Mouse (Mus musculus) forebrain, embryonic 14.5 days (tissue): Measurements from ENCODE around the gene Erf. TPM values are rescaled to one million over a fixed set of nuclear protein-coding genes. Genes with fewer than 3 reads are reported as not detected.

Experiments
- ATAC-seq: fragments of 200-750 bp; cut with Nextera tagmentation; 2 replicates; pipeline ENCODE4 v1.8.0; 2017; ENCODE audit warnings: mild to moderate bottlenecking, moderate library complexity
- DNase-seq: peaks from one replicate; pipeline ENCODE4 v3.0.0-alpha.2; 2015; ENCODE audit warnings: low spot score
- H3K27ac ChIP-seq: fragments of 300-500 bp; sonication (generic); 2 replicates; pipeline ENCODE4 v1.5.1; 2014; ENCODE audit warnings: low read depth, mild to moderate bottlenecking, control low read depth, low read length, moderate library complexity
- H3K27me3 ChIP-seq: fragments of 300-500 bp; sonication (generic); replicated peaks from 2 replicates; pipeline ENCODE4 v1.6.1; 2014; ENCODE audit warnings: low read length, control low read depth, mixed read lengths; ENCODE audit not compliant: control insufficient read depth, insufficient read depth
- H3K36me3 ChIP-seq: fragments of 300-500 bp; sonication (generic); 2 replicates; pipeline ENCODE4 v1.6.1; 2014; ENCODE audit warnings: low read length, control low read depth; ENCODE audit not compliant: control insufficient read depth, insufficient read depth
- H3K4me1 ChIP-seq: fragments of 300-500 bp; sonication (generic); 2 replicates; pipeline ENCODE4 v1.6.1; 2014; ENCODE audit warnings: antibody characterized with exemption, low read length, control low read depth; ENCODE audit not compliant: control insufficient read depth, insufficient read depth
- H3K4me2 ChIP-seq: fragments of 300-500 bp; sonication (generic); 2 replicates; pipeline ENCODE4 v1.6.1; 2014; ENCODE audit warnings: mild to moderate bottlenecking, control low read depth, low read length
- H3K4me3 ChIP-seq: fragments of 300-500 bp; sonication (generic); 2 replicates; pipeline ENCODE4 v1.5.1; 2014; ENCODE audit warnings: low read depth, low read length, control low read depth
- H3K9ac ChIP-seq: fragments of 300-500 bp; sonication (generic); 2 replicates; pipeline ENCODE4 v1.6.1; 2014; ENCODE audit warnings: mild to moderate bottlenecking, low read length, control low read depth, moderate library complexity
- H3K9me3 ChIP-seq: fragments of 300-500 bp; sonication (generic); replicated peaks from 2 replicates; pipeline ENCODE4 v1.6.1; 2016; ENCODE audit warnings: low read length, control low read depth, mixed read lengths; ENCODE audit not compliant: control insufficient read depth
- WGBS: fragments of 180-500 bp; shearing (Covaris S2); extraction: QIAGEN DNeasy Blood & Tissue Kit; methylation state at CpG from one replicate; pipeline ENCODE4 v1.1.7; 2014; 5-methylcytosine and 5-hydroxymethylcytosine counted together
- polyA plus RNA-seq: library from polyadenylated mRNA; unstranded; fragments of >200 nt; fragmentation: Nextera tagmentation; extraction: Ambion mirVana; gene quantifications from 2 replicates; pipeline ENCODE4 v1.2.1, GENCODE M21; 2014

Gene Erf
- polyA plus RNA-seq, 1 experiment from 2014 or later, result 8.2 TPM

GRCm38 (mm10) chr7:25237249-25238014 lies 13.1 kb downstream of the Erf start, which contains the start of gene Gsk3a:
Gsk3a (minus strand) TSS chr7:25237851.
- WGBS, result under 1% methylated on average over 62 of the region's 76 CpGs
- no peaks in the 10 kb centered on the region for H3K27me3 ChIP-seq
- DNase-seq (peak; percentile 99), ATAC-seq (peak; percentile 87)
- H3K36me3 ChIP-seq, result peaks cover 28% of the 10 kb centered on the region
- peaks cover 16% of the 10 kb centered on the region for H3K4me1 ChIP-seq
- H3K4me2 ChIP-seq, result peak within 1 kb of the TSS; percentile 83
- peak within 1 kb of the TSS; percentile 74 for H3K27ac ChIP-seq
- peak within 1 kb of the TSS; percentile 98 for H3K9ac ChIP-seq
- no peaks in the 10 kb centered on the region for H3K9me3 ChIP-seq
- peak within 1 kb of the TSS; percentile 96 for H3K4me3 ChIP-seq

GRCm38 (mm10) chr7:25235526-25235925 lies 15.0 kb downstream of the Erf start:
- ATAC-seq, result no peak
- Histone ChIP-seq H3K4me3 (no peak overlapping the region), H3K9ac (no peak overlapping the region), H3K9me3 (no peaks in the 10 kb centered on the region), H3K36me3 (peaks cover 47% of the 10 kb centered on the region), H3K27ac (no peak overlapping the region), H3K27me3 (no peaks in the 10 kb centered on the region), H3K4me2 (no peak overlapping the region), H3K4me1 (peaks cover 16% of the 10 kb centered on the region)
- WGBS, result 92% methylated on average over 5 of the region's 5 CpGs
- DNase-seq, result no peak

GRCm38 (mm10) chr7:25233061-25233460 lies 17.5 kb downstream of the Erf start:
- Histone ChIP-seq H3K27me3 (no peaks in the 10 kb centered on the region), H3K4me3 (no peak overlapping the region), H3K9ac (no peak overlapping the region), H3K36me3 (peaks cover 71% of the 10 kb centered on the region), H3K27ac (no peak overlapping the region), H3K9me3 (no peaks in the 10 kb centered on the region), H3K4me1 (peaks cover 10% of the 10 kb centered on the region; the same call in 1 of the 2 replicates), H3K4me2 (no peak overlapping the region)
- WGBS, result 86% methylated on average over 2 of the region's 2 CpGs
- no peak for ATAC-seq
- DNase-seq, result no peak

DNA sequence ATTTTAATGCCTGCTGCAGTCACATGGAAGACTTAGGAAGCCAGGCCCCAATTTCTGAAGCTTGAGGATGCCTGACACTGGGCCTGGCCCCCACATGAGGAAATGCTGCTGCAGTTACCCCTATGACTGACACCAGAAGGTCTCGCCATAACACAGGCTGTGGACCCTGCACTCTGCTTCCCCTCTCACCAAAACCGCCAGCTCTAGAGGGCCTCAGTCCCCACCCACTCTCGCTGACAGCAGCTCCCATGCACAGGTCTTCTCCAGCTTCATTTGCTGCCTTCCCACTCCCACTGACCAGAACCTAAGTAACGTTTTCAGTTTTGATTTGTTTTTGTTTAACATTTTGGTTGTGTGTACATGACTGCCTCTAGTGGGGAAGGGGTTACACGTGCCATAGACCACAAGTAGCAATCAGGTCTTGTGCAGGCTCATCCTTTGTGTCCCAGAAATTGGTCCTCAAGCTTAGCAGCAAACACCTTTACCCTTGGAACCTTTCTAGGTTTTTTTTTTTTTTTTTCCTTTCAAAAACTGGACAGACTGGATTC lies 18.4 kb downstream of the Erf start:
- WGBS, result 64% methylated on average over 5 of the region's 5 CpGs
- H3K36me3 ChIP-seq, result peaks cover 80% of the 10 kb centered on the region

GRCm38 (mm10) chr7:25230690-25231285 lies 19.8 kb downstream of the Erf start:
- H3K27ac ChIP-seq, result no peak overlapping the region
- no peak overlapping the region for H3K4me3 ChIP-seq
- H3K4me1 ChIP-seq, result 0 out of 2 replicates have a peak, but pooled peaks cover 2% of the 10 kb centered on the region
- H3K36me3 ChIP-seq, result peaks cover 94% of the 10 kb centered on the region
- no peak for DNase-seq
- no peaks in the 10 kb centered on the region for H3K27me3 ChIP-seq
- no peak for ATAC-seq
- WGBS, result 89% methylated on average over 9 of the region's 9 CpGs
- H3K4me2 ChIP-seq, result no peak overlapping the region
- H3K9ac ChIP-seq, result no peak overlapping the region
- H3K9me3 ChIP-seq, result no peaks in the 10 kb centered on the region

More for the DNA sequence above, 18.4 kb downstream of the Erf start:
- Histone ChIP-seq H3K9me3 (no peaks in the 10 kb centered on the region), H3K4me2 (no peak overlapping the region), H3K9ac (no peak overlapping the region), H3K27ac (no peak overlapping the region), H3K4me1 (peaks cover 10% of the 10 kb centered on the region; the same call in 1 of the 2 replicates), H3K4me3 (no peak overlapping the region), H3K27me3 (no peaks in the 10 kb centered on the region)
- ATAC-seq (no peak), DNase-seq (no peak)

GRCm38 (mm10) chr7:25227523-25228300 lies 22.8 kb downstream of the Erf start:
- Histone ChIP-seq H3K4me3 (no peak overlapping the region), H3K9ac (no peak overlapping the region), H3K4me2 (no peak overlapping the region), H3K27ac (no peak overlapping the region), H3K9me3 (no peaks in the 10 kb centered on the region), H3K27me3 (no peaks in the 10 kb centered on the region), H3K4me1 (no peaks in the 10 kb centered on the region), H3K36me3 (peaks cover 89% of the 10 kb centered on the region)
- WGBS, result 89% methylated on average over 1 of the region's 1 CpGs
- DNase-seq, result no peak
- no peak for ATAC-seq

GRCm38 (mm10) chr7:25222275-25222967 lies 28.1 kb downstream of the Erf start:
- 84% methylated on average over 10 of the region's 10 CpGs for WGBS
- H3K27me3 ChIP-seq, result no peaks in the 10 kb centered on the region
- H3K4me3 ChIP-seq, result peak overlapping the region; percentile 65; the same call in 1 of the 2 replicates
- H3K4me1 ChIP-seq, result peaks cover 22% of the 10 kb centered on the region
- H3K27ac ChIP-seq, result no peak overlapping the region
- DNase-seq (no peak), ATAC-seq (no peak)
- no peaks in the 10 kb centered on the region for H3K9me3 ChIP-seq
- peaks cover 37% of the 10 kb centered on the region for H3K36me3 ChIP-seq
- H3K4me2 ChIP-seq, result peak overlapping the region; percentile 97
- H3K9ac ChIP-seq, result peak overlapping the region; percentile 78; the same call in 1 of the 2 replicates
